ENCODE assay signal across 10 mouse cellular contexts in the genomic region with DNA sequence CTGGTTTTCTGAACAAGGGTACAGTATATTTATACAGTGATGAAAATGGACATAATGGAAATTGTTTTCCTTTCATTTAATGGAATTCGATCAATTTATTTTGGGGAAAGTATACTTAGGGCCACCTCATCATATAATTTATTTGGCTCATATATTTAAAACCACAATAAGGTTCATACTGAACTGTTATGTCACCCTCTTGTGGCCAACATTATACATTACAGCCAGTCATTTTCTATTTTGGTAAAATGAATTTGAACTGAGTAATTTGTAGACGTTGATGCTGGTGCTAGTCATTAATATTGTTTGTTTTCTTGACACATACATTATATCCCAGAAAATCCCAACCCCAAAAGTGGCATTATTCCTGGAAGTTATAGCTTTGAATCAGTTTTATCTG. TPM values are rescaled to one million over a fixed set of nuclear protein-coding genes. Genes with fewer than 3 reads are reported as not detected.
DNase-seq lines count a peak whose midpoint lies in the region; ATAC-seq lines count a peak whose summit lies in the region.
"Had no signal": no experiment of that assay in that cellular context is flagged by ENCODE, and none has a peak within 500 bp of the region (broad histone marks: within the 10 kb centered on the region; RNA-seq: fewer than 3 reads in every experiment).

No protein-coding gene starts in this region.

- DNase-seq in hindbrain, embryonic 14.5 days (ENCODE audit: low spot score), result peak; percentile 69
- DNase-seq in A20 (ENCODE audit: low read depth, low spot score) (peak; percentile 50), NIH3T3 (ENCODE audit: low read depth) (peak; percentile 74)
- DNase-seq in right cerebral cortex, postnatal 14 days, result no peak
- no peak for DNase-seq in layer of hippocampus, adult 9-11 months
- no peak for DNase-seq in spleen, postnatal 4 days (ENCODE audit: low spot score in 2 of 2)
- DNase-seq: adrenal gland, postnatal 14 days had no signal

- H3K4me2 ChIP-seq in hindbrain, embryonic 14.5 days (replicated peaks), result no peak overlapping the region
- no peak overlapping the region for H3K4me2 ChIP-seq in hindbrain, embryonic 16.5 days (ENCODE audit: low read length)
- H3K4me2 ChIP-seq: neural tube, embryonic 13.5 days had no signal

- H3K27ac ChIP-seq in hindbrain, embryonic 14.5 days, result no peak overlapping the region
- no peak overlapping the region for H3K27ac ChIP-seq in hindbrain, embryonic 16.5 days (ENCODE audit: low read depth, low read length)
- H3K27ac ChIP-seq: neural tube, embryonic 13.5 days had no signal

- no peak overlapping the region for H3K4me3 ChIP-seq in hindbrain, embryonic 14.5 days (replicated peaks; ENCODE audit: low read length)
- H3K4me3 ChIP-seq in hindbrain, embryonic 16.5 days (ENCODE audit: low read length), result no peak overlapping the region
- H3K4me3 ChIP-seq: neural tube, embryonic 13.5 days had no signal

- WGBS in hindbrain, embryonic 14.5 days, result 50% methylated on average over 2 of the region's 2 CpGs
- WGBS in hindbrain, embryonic 16.5 days, result 45% methylated on average over 2 of the region's 2 CpGs

- no peaks in the 10 kb centered on the region for H3K9me3 ChIP-seq in hindbrain, embryonic 14.5 days (ENCODE audit: control insufficient read depth, low read length)
- H3K9me3 ChIP-seq in hindbrain, embryonic 16.5 days (ENCODE audit: control insufficient read depth, low read length), result no peaks in the 10 kb centered on the region
- H3K9me3 ChIP-seq: neural tube, embryonic 13.5 days had no signal

- H3K9ac ChIP-seq in hindbrain, embryonic 14.5 days, result no peak overlapping the region
- H3K9ac ChIP-seq in hindbrain, embryonic 16.5 days (ENCODE audit: low read depth, low read length), result no peak overlapping the region
- H3K9ac ChIP-seq: neural tube, embryonic 13.5 days had no signal

- ATAC-seq in hindbrain, embryonic 14.5 days (ENCODE audit: low FRiP score), result no peak
- ATAC-seq in hindbrain, embryonic 16.5 days, result no peak
- 0 out of 2 replicates have a peak, but pooled peaks have one; percentile 50 for ATAC-seq in granulocyte monocyte progenitor cell, adult 5-6 weeks (replicated peaks; ENCODE audit: poor library complexity, severe bottlenecking)

- no peaks in the 10 kb centered on the region for H3K4me1 ChIP-seq in hindbrain, embryonic 14.5 days (replicated peaks; ENCODE audit: control insufficient read depth, insufficient read depth, low read length)
- H3K4me1 ChIP-seq in hindbrain, embryonic 16.5 days (ENCODE audit: control insufficient read depth, insufficient read depth, low read depth, low read length), result no peaks in the 10 kb centered on the region
- H3K4me1 ChIP-seq: neural tube, embryonic 13.5 days had no signal

- peaks cover 50% of the 10 kb centered on the region for H3K36me3 ChIP-seq in hindbrain, embryonic 14.5 days (replicated peaks; ENCODE audit: control insufficient read depth, insufficient read depth)
- peaks cover 9% of the 10 kb centered on the region; the same call in 1 of the 2 replicates for H3K36me3 ChIP-seq in hindbrain, embryonic 16.5 days (ENCODE audit: control insufficient read depth, insufficient read depth, low read length)

- H3K27me3 ChIP-seq in hindbrain, embryonic 14.5 days (ENCODE audit: control insufficient read depth, insufficient read depth, low read length), result no peaks in the 10 kb centered on the region
- H3K27me3 ChIP-seq in hindbrain, embryonic 16.5 days (replicated peaks; ENCODE audit: control insufficient read depth, insufficient read depth, low read length), result no peaks in the 10 kb centered on the region
- H3K27me3 ChIP-seq: neural tube, embryonic 13.5 days had no signal

RNA-seq across cellular contexts. Expression of gene Ubr3, which starts 58.6 kb away (rescaled TPM):
- 16.3 and 21.3 TPM in 2 replicates for polyA plus RNA-seq in hindbrain, embryonic 14.5 days (2014; fragmentation: Nextera tagmentation; extraction: Ambion mirVana)
- 13.4 and 15.8 TPM in 2 replicates for polyA plus RNA-seq in hindbrain, embryonic 16.5 days (2015; fragmentation: Nextera tagmentation; extraction: Ambion mirVana)
- 35.2 and 40.8 TPM in 2 replicates for total RNA-seq in granulocyte monocyte progenitor cell, adult 5-6 weeks (2014; fragmentation: Nextera tagmentation)
- total RNA-seq in granulocyte monocyte progenitor cell, adult 5-6 weeks (2017), result 33.3 and 41.9 TPM in 2 replicates

Comparison
In these comparisons a context has a peak if more than half of its experiments do, and no peak if none do; other contexts are left out.
1. DNase-seq: peak in hindbrain, embryonic 14.5 days (single experiment), A20 (single experiment) and NIH3T3 (single experiment); none in right cerebral cortex, postnatal 14 days (single experiment), layer of hippocampus, adult 9-11 months (single experiment) and spleen, postnatal 4 days (0 of 2).